Mouse (Mus musculus) hindbrain, embryonic 13.5 days (tissue): ENCODE measurements at regions not wholly inside any gene's neighbourhood (a gene's known extent, or its start where the extent isn't known, plus 50 kb on each side); places are given as distances from the start of the nearest gene placed in this dataset.
A peak's percentile ranks its signal among the peaks of the same experiment; 100 is the strongest.

Experiments
- ATAC-seq: fragments of 200-750 bp; cut with Nextera tagmentation; 2 replicates; pipeline ENCODE4 v1.8.0; 2017; ENCODE audit warnings: moderate TSS enrichment; ENCODE audit not compliant: low FRiP score
- H3K27ac ChIP-seq: fragments of 300-500 bp; sonication (generic); 2 replicates; pipeline ENCODE4 v1.5.1; 2015; ENCODE audit warnings: inconsistent platforms, mild to moderate bottlenecking, moderate library complexity
- H3K27me3 ChIP-seq: fragments of 300-500 bp; sonication (generic); 2 replicates; pipeline ENCODE4 v1.6.1; 2015; ENCODE audit warnings: mild to moderate bottlenecking, inconsistent platforms
- H3K36me3 ChIP-seq: fragments of 300-500 bp; sonication (generic); 2 replicates; pipeline ENCODE4 v1.6.1; 2015; ENCODE audit warnings: mild to moderate bottlenecking, inconsistent platforms
- H3K4me1 ChIP-seq: fragments of 300-500 bp; sonication (generic); replicated peaks from 2 replicates; pipeline ENCODE4 v1.6.1; 2015; ENCODE audit warnings: inconsistent platforms
- H3K4me2 ChIP-seq: fragments of 300-500 bp; sonication (generic); 2 replicates; pipeline ENCODE4 v1.6.1; 2015; ENCODE audit warnings: inconsistent platforms, mild to moderate bottlenecking, moderate library complexity
- H3K4me3 ChIP-seq: fragments of 300-500 bp; sonication (generic); 2 replicates; pipeline ENCODE4 v1.5.1; 2015; ENCODE audit warnings: mild to moderate bottlenecking, inconsistent platforms
- H3K9ac ChIP-seq: fragments of 300-500 bp; sonication (generic); 2 replicates; pipeline ENCODE4 v1.6.1; 2015; ENCODE audit warnings: mild to moderate bottlenecking, inconsistent platforms
- H3K9me3 ChIP-seq: fragments of 300-500 bp; sonication (generic); 2 replicates; pipeline ENCODE4 v1.6.1; 2016; ENCODE audit warnings: inconsistent platforms
- WGBS: fragments of 180-500 bp; shearing (Covaris S2); methylation state at CpG from one replicate; pipeline ENCODE4 v1.1.7; 2015; 5-methylcytosine and 5-hydroxymethylcytosine counted together

DNA sequence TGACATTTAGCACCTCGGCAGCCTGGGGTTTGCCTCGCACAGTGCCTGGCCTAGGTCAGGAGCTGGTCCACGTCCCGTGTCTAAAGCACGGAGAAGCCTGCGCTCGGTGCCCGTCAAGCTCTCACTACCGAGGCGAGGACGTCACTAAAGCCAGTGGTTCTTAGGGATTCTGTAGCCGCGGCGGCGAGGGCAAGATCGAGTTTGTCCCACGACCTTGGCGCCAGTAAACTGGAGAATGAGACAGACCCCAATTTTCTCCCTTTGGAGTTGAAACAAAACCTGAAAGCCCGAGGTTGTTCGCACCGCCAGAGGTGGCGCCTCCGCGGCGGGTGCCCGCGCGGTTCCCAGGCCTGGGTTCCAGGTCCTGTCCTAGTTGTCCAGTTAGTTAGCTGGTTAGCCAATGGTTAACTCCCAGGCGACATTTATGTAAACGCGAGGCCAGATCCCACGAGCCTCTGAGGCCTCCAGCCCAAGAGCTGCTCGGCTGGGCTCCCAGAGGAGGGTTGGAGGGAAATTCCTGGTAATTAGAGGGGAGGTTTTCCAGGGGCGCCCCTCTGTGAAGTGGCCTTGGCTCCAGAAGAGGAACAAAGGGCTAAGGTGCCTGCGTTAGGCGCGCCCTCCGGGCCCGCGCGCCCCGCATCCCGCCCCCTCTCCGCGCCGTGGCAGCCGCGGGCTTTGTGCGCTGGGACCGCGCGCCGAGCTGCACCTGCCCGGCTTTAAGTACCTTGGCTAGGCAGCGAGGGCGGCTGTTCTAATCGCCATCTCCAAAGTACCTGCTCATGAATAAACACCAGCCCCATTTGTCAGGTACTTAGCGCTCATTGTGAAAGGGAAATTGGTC is 74.0 kb downstream of the Rhcg start:
- H3K27ac ChIP-seq = peak overlapping the region; percentile 95
- WGBS = under 1% methylated on average over 58 of the region's 58 CpGs
- H3K4me2 ChIP-seq = peak overlapping the region; percentile 65
- no peaks in the 10 kb centered on the region for H3K36me3 ChIP-seq
- peak overlapping the region; percentile 37 for H3K4me3 ChIP-seq
- H3K9ac ChIP-seq = peak overlapping the region; percentile 78
- H3K27me3 ChIP-seq = peaks cover 69% of the 10 kb centered on the region
- ATAC-seq = peak; percentile 34
- peaks cover 58% of the 10 kb centered on the region for H3K4me1 ChIP-seq
- H3K9me3 ChIP-seq = no peaks in the 10 kb centered on the region

- Histone ChIP-seq H3K27ac (peak overlapping the region; percentile 95), H3K27me3 (peaks cover 70% of the 10 kb centered on the region), H3K4me2 (peak overlapping the region; percentile 65), H3K9me3 (no peaks in the 10 kb centered on the region), H3K4me3 (no peak overlapping the region), H3K4me1 (peaks cover 62% of the 10 kb centered on the region), H3K9ac (peak overlapping the region; percentile 78), H3K36me3 (no peaks in the 10 kb centered on the region)
- WGBS = 5% methylated on average over 23 of the region's 23 CpGs
- no peak for ATAC-seq
Measured at GRCm38 (mm10) chr7:79542379-79543015, 75.0 kb downstream of the Rhcg start.

- no peaks in the 10 kb centered on the region for H3K36me3 ChIP-seq
- WGBS = 23% methylated on average over 2 of the region's 2 CpGs
- no peak overlapping the region for H3K4me3 ChIP-seq
- H3K9me3 ChIP-seq = no peaks in the 10 kb centered on the region
- H3K9ac ChIP-seq = no peak overlapping the region
- no peak for ATAC-seq
- H3K4me2 ChIP-seq = no peak overlapping the region
- peaks cover 55% of the 10 kb centered on the region for H3K27me3 ChIP-seq
- H3K4me1 ChIP-seq = peaks cover 64% of the 10 kb centered on the region
- H3K27ac ChIP-seq = no peak overlapping the region
Measured at GRCm38 (mm10) chr7:79540246-79540645, 74.1 kb upstream of the Polg start.

DNA sequence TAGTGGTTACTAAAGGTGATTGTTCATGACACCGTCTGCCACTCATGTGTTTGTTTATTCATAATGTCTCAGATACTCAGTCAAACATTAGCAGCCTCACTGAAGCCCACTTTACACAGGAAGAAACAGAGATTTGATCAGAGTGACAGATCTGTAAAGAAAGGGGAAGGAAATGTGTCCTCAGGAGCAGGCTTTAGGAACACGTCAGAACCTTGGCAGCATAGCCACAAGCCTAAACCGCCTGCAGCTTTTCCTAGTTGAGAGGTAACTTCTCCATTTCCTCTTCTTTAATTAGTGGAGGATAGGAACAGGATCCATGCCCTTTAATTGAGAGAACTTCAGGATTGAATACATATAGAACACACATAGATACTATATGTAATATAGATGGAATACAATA is 73.3 kb upstream of the Polg start:
- H3K36me3 ChIP-seq = no peaks in the 10 kb centered on the region
- ATAC-seq = no peak
- H3K27ac ChIP-seq = no peak overlapping the region
- no peak overlapping the region for H3K9ac ChIP-seq
- H3K4me3 ChIP-seq = no peak overlapping the region
- 17% methylated on average over 3 of the region's 3 CpGs for WGBS
- H3K4me2 ChIP-seq = no peak overlapping the region
- H3K4me1 ChIP-seq = peaks cover 64% of the 10 kb centered on the region
- no peaks in the 10 kb centered on the region for H3K9me3 ChIP-seq
- peaks cover 50% of the 10 kb centered on the region for H3K27me3 ChIP-seq

- WGBS = under 1% methylated on average over 27 of the region's 27 CpGs
- H3K27ac ChIP-seq = peak overlapping the region; percentile 98
- ATAC-seq = peak; percentile 72
- H3K4me3 ChIP-seq = peak overlapping the region; percentile 53
- peaks cover 50% of the 10 kb centered on the region for H3K27me3 ChIP-seq
- H3K4me1 ChIP-seq = peaks cover 72% of the 10 kb centered on the region
- peak overlapping the region; percentile 82 for H3K4me2 ChIP-seq
- H3K9ac ChIP-seq = peak overlapping the region; percentile 86
- no peaks in the 10 kb centered on the region for H3K9me3 ChIP-seq
- H3K36me3 ChIP-seq = peaks cover 9% of the 10 kb centered on the region
Measured at GRCm38 (mm10) chr7:79536157-79536641, 70.0 kb upstream of the Polg start.

GRCm38 (mm10) chr7:79535251-79536111 is 69.3 kb upstream of the Polg start:
- Histone ChIP-seq H3K4me2 (peak overlapping the region; percentile 82), H3K9ac (peak overlapping the region; percentile 86), H3K4me1 (peaks cover 77% of the 10 kb centered on the region), H3K27me3 (peaks cover 47% of the 10 kb centered on the region), H3K4me3 (peak overlapping the region; percentile 53), H3K36me3 (peaks cover 14% of the 10 kb centered on the region), H3K9me3 (no peaks in the 10 kb centered on the region), H3K27ac (peak overlapping the region; percentile 98)
- peak; percentile 60 for ATAC-seq
- under 1% methylated on average over 55 of the region's 66 CpGs for WGBS

GRCm38 (mm10) chr7:79534819-79535218 is 68.7 kb upstream of the Polg start:
- Histone ChIP-seq H3K4me1 (peaks cover 83% of the 10 kb centered on the region), H3K27ac (peak overlapping the region; percentile 98), H3K9me3 (no peaks in the 10 kb centered on the region), H3K36me3 (peaks cover 20% of the 10 kb centered on the region), H3K27me3 (peaks cover 42% of the 10 kb centered on the region), H3K4me3 (peak overlapping the region; percentile 53), H3K9ac (peak overlapping the region; percentile 86), H3K4me2 (peak overlapping the region; percentile 82)
- WGBS = 3% methylated on average over 7 of the region's 7 CpGs
- ATAC-seq = peak; percentile 26

- 13% methylated on average over 5 of the region's 5 CpGs for WGBS
- peaks cover 25% of the 10 kb centered on the region for H3K36me3 ChIP-seq
- no peak overlapping the region for H3K4me3 ChIP-seq
- H3K4me2 ChIP-seq = peak overlapping the region; percentile 82; the same call in 1 of the 2 replicates
- no peak for ATAC-seq
- peak overlapping the region; percentile 86; the same call in 1 of the 2 replicates for H3K9ac ChIP-seq
- H3K9me3 ChIP-seq = no peaks in the 10 kb centered on the region
- H3K27me3 ChIP-seq = peaks cover 38% of the 10 kb centered on the region
- peak overlapping the region; percentile 98 for H3K27ac ChIP-seq
- H3K4me1 ChIP-seq = peaks cover 86% of the 10 kb centered on the region
Measured at GRCm38 (mm10) chr7:79534381-79534780, 68.2 kb upstream of the Polg start.

GRCm38 (mm10) chr7:79532626-79533140 is 66.5 kb upstream of the Polg start:
- Histone ChIP-seq H3K4me2 (no peak overlapping the region), H3K27me3 (peaks cover 23% of the 10 kb centered on the region), H3K9me3 (no peaks in the 10 kb centered on the region), H3K27ac (peak overlapping the region; percentile 98), H3K9ac (no peak overlapping the region; the same call in 1 of the 2 replicates), H3K4me3 (no peak overlapping the region), H3K36me3 (peaks cover 37% of the 10 kb centered on the region), H3K4me1 (peaks cover 91% of the 10 kb centered on the region)
- 50% methylated on average over 5 of the region's 5 CpGs for WGBS
- ATAC-seq = no peak

GRCm38 (mm10) chr7:79531551-79532356 is 65.6 kb upstream of the Polg start:
- ATAC-seq = peak; percentile 68
- Histone ChIP-seq H3K36me3 (peaks cover 45% of the 10 kb centered on the region), H3K9me3 (no peaks in the 10 kb centered on the region), H3K4me2 (no peak overlapping the region), H3K4me3 (no peak overlapping the region), H3K4me1 (peaks cover 90% of the 10 kb centered on the region), H3K9ac (peak overlapping the region; percentile 56; the same call in 1 of the 2 replicates), H3K27ac (peak overlapping the region; percentile 98), H3K27me3 (peaks cover 18% of the 10 kb centered on the region)
- WGBS = 5% methylated on average over 12 of the region's 12 CpGs

DNA sequence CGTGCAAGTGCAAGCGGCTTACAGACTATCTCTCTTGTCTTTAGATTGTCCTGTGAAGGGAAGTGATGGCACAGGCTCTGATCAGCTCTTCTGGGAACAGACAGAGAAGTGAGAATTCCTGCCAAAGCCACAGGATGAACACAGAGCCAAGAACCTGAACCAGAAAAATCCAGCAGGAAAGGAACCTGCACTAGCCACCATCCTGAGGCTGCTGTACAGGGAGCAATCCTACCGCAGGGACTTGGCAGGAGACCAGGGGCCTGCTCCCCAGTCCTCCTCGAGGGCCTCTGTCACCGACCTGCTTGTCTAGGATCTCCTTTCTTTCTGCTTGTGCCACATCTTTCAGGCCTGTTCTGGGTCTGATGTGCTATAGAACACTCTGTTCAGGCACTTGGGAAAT is 65.0 kb upstream of the Polg start:
- peaks cover 45% of the 10 kb centered on the region for H3K36me3 ChIP-seq
- peak overlapping the region; percentile 98 for H3K27ac ChIP-seq
- no peaks in the 10 kb centered on the region for H3K9me3 ChIP-seq
- 14% methylated on average over 5 of the region's 5 CpGs for WGBS
- H3K27me3 ChIP-seq = peaks cover 18% of the 10 kb centered on the region
- H3K4me1 ChIP-seq = peaks cover 90% of the 10 kb centered on the region
- peak overlapping the region; percentile 56; the same call in 1 of the 2 replicates for H3K9ac ChIP-seq
- no peak overlapping the region for H3K4me2 ChIP-seq
- 0 out of 2 replicates have a peak, but pooled peaks have one; percentile 1 for ATAC-seq
- no peak overlapping the region for H3K4me3 ChIP-seq
